Mouse (Mus musculus) cerebellum, adult 2 months (tissue): ENCODE results near the gene Itgav.

Source experiments
- CTCF ChIP-seq: fragments of 200-500 bp; IDR thresholded peaks from 2 replicates; pipeline ENCODE4 v1.5.1; 2011; ENCODE audit warnings: low read depth, mild to moderate bottlenecking, control low read depth, low read length, moderate library complexity, borderline replicate concordance; ENCODE audit not compliant: insufficient read depth
- POLR2A ChIP-seq: fragments of 200-500 bp; IDR thresholded peaks from 2 replicates; pipeline ENCODE4 v1.6.1; 2011; ENCODE audit warnings: low read length, control low read depth, borderline replicate concordance; ENCODE audit not compliant: insufficient read depth

GRCm38 (mm10) chr2:83797902-83798497 lies 73.8 kb downstream of the Itgav start:
- no peak for TF ChIP-seq POLR2A
- no peak for TF ChIP-seq CTCF
